Mouse (Mus musculus) urinary bladder, adult 2 months (tissue): ENCODE measurements around the gene Rassf6. TPM values are rescaled to one million over a fixed set of nuclear protein-coding genes. Genes with fewer than 3 reads are reported as not detected.

ENCODE experiments used
- DNase-seq: peaks from one replicate; pipeline ENCODE4 v3.0.0; 2022; ENCODE audit warnings: low spot score
- polyA plus RNA-seq: library from polyadenylated mRNA; depleted of rRNA; stranded (reverse); fragments of >200 nt; gene quantifications from 2 replicates; pipeline ENCODE4 v1.2.3, GENCODE M21; 2012; rRNA removed

The Rassf6 gene
- 12.3 and 14.6 TPM in 2 replicates for polyA plus RNA-seq

- peak; percentile 57 for DNase-seq
Observed at GRCm38 (mm10) chr5:90640286-90641217, at the start of gene Rassf6. Rassf6 (minus strand) TSS chr5:90640657.

GRCm38 (mm10) chr5:90689426-90690128, 49.1 kb upstream of the Rassf6 start:
- DNase-seq = no peak

- DNase-seq = no peak
Observed at GRCm38 (mm10) chr5:90687913-90688312, 47.5 kb upstream of the Rassf6 start.

- DNase-seq = no peak
Observed at GRCm38 (mm10) chr5:90684994-90685393, 44.5 kb upstream of the Rassf6 start.

- DNase-seq = no peak
Observed at GRCm38 (mm10) chr5:90681842-90682241, 41.4 kb upstream of the Rassf6 start.

- DNase-seq = no peak
Observed at GRCm38 (mm10) chr5:90677560-90677959, 37.1 kb upstream of the Rassf6 start.

- no peak for DNase-seq
Observed at GRCm38 (mm10) chr5:90661852-90662251, 21.4 kb upstream of the Rassf6 start.

- DNase-seq = no peak
Observed at GRCm38 (mm10) chr5:90661436-90661835, 21.0 kb upstream of the Rassf6 start.

- DNase-seq = no peak
Observed at GRCm38 (mm10) chr5:90660411-90660810, 20.0 kb upstream of the Rassf6 start.

GRCm38 (mm10) chr5:90656681-90657080, 16.2 kb upstream of the Rassf6 start:
- no peak for DNase-seq

GRCm38 (mm10) chr5:90655891-90656290, 15.4 kb upstream of the Rassf6 start:
- no peak for DNase-seq

GRCm38 (mm10) chr5:90654798-90655197, 14.3 kb upstream of the Rassf6 start:
- DNase-seq = no peak

- DNase-seq = no peak
Observed at GRCm38 (mm10) chr5:90652724-90653123, 12.3 kb upstream of the Rassf6 start.

GRCm38 (mm10) chr5:90650466-90651150, 10.2 kb upstream of the Rassf6 start:
- DNase-seq = no peak

- DNase-seq = no peak
Observed at GRCm38 (mm10) chr5:90647473-90647872, 7.0 kb upstream of the Rassf6 start.

- DNase-seq = no peak
Observed at GRCm38 (mm10) chr5:90646398-90646797, 5.9 kb upstream of the Rassf6 start.

- no peak for DNase-seq
Observed at GRCm38 (mm10) chr5:90645579-90645978, 5.1 kb upstream of the Rassf6 start.

GRCm38 (mm10) chr5:90641218-90641610, 757 bp upstream of the Rassf6 start:
- no peak for DNase-seq

- no peak for DNase-seq
Observed at GRCm38 (mm10) chr5:90634885-90635284, 5.6 kb downstream of the Rassf6 start.

GRCm38 (mm10) chr5:90628530-90628929, 11.9 kb downstream of the Rassf6 start:
- DNase-seq = no peak

- DNase-seq = no peak
Observed at GRCm38 (mm10) chr5:90628011-90628410, 12.4 kb downstream of the Rassf6 start.

GRCm38 (mm10) chr5:90627423-90627822, 13.0 kb downstream of the Rassf6 start:
- DNase-seq = no peak
